Mouse (Mus musculus): ENCODE measurements around the gene Prap1. TPM values are rescaled to one million over a fixed set of nuclear protein-coding genes. Genes with fewer than 3 reads are reported as not detected.

The Prap1 gene
- polyA plus RNA-seq, 1 experiment from 2014 or later = not detected

GRCm38 (mm10) chr7:140062307-140062706, 30.9 kb upstream of the Prap1 start:
- Histone ChIP-seq H3K9me3 (no peaks in the 10 kb centered on the region), H3K36me3 (no peaks in the 10 kb centered on the region), H3K4me1 (peaks cover 19% of the 10 kb centered on the region), H3K27ac (no peak overlapping the region), H3K4me3 (no peak overlapping the region), H3K27me3 (ENCODE audit: insufficient read depth, poor library complexity, severe bottlenecking) (peaks cover 89% of the 10 kb centered on the region)
- no peak for DNase-seq (ENCODE audit: low spot score)
- 13% methylated on average over 11 of the region's 11 CpGs for WGBS

GRCm38 (mm10) chr7:140063092-140063491, 30.1 kb upstream of the Prap1 start:
- Histone ChIP-seq H3K4me1 (peaks cover 13% of the 10 kb centered on the region), H3K4me3 (no peak overlapping the region), H3K9me3 (no peaks in the 10 kb centered on the region), H3K36me3 (no peaks in the 10 kb centered on the region), H3K27ac (no peak overlapping the region), H3K27me3 (ENCODE audit: insufficient read depth, poor library complexity, severe bottlenecking) (peaks cover 86% of the 10 kb centered on the region)
- no peak for DNase-seq (ENCODE audit: low spot score)
- 20% methylated on average over 7 of the region's 7 CpGs for WGBS

GRCm38 (mm10) chr7:140067397-140067796, 25.8 kb upstream of the Prap1 start:
- Histone ChIP-seq H3K27me3 (ENCODE audit: insufficient read depth, poor library complexity, severe bottlenecking) (peaks cover 79% of the 10 kb centered on the region), H3K9me3 (no peaks in the 10 kb centered on the region), H3K4me3 (no peak overlapping the region), H3K36me3 (no peaks in the 10 kb centered on the region), H3K4me1 (peaks cover 9% of the 10 kb centered on the region), H3K27ac (no peak overlapping the region)
- WGBS = 51% methylated on average over 6 of the region's 6 CpGs
- no peak for DNase-seq (ENCODE audit: low spot score)

- WGBS = 19% methylated on average over 39 of the region's 39 CpGs
- Histone ChIP-seq H3K27me3 (ENCODE audit: insufficient read depth, poor library complexity, severe bottlenecking) (peaks cover 69% of the 10 kb centered on the region), H3K4me1 (peaks cover 9% of the 10 kb centered on the region), H3K36me3 (no peaks in the 10 kb centered on the region), H3K4me3 (peak overlapping the region; percentile 56), H3K27ac (peak overlapping the region; percentile 67), H3K9me3 (no peaks in the 10 kb centered on the region)
- no peak for DNase-seq (ENCODE audit: low spot score)
Measured at GRCm38 (mm10) chr7:140070042-140070711, 23.0 kb upstream of the Prap1 start.

GRCm38 (mm10) chr7:140077698-140078097, 15.5 kb upstream of the Prap1 start:
- no peak overlapping the region for H3K4me3 ChIP-seq
- peaks cover 61% of the 10 kb centered on the region for H3K27me3 ChIP-seq (ENCODE audit: insufficient read depth, poor library complexity, severe bottlenecking)
- H3K4me1 ChIP-seq = 0 out of 2 replicates have a peak, but pooled peaks cover 6% of the 10 kb centered on the region
- WGBS = 73% methylated on average over 6 of the region's 6 CpGs
- H3K36me3 ChIP-seq = no peaks in the 10 kb centered on the region
- DNase-seq (ENCODE audit: low spot score) = no peak
- H3K27ac ChIP-seq = no peak overlapping the region
- no peaks in the 10 kb centered on the region for H3K9me3 ChIP-seq

- Histone ChIP-seq H3K27me3 (ENCODE audit: insufficient read depth, poor library complexity, severe bottlenecking) (peaks cover 57% of the 10 kb centered on the region), H3K9me3 (no peaks in the 10 kb centered on the region), H3K27ac (no peak overlapping the region), H3K4me1 (0 out of 2 replicates have a peak, but pooled peaks cover 6% of the 10 kb centered on the region), H3K36me3 (no peaks in the 10 kb centered on the region), H3K4me3 (no peak overlapping the region)
- DNase-seq (ENCODE audit: low spot score) = no peak
- 8% methylated on average over 5 of the region's 5 CpGs for WGBS
Measured at GRCm38 (mm10) chr7:140078711-140079110, 14.5 kb upstream of the Prap1 start.

GRCm38 (mm10) chr7:140080503-140081156, 12.6 kb upstream of the Prap1 start:
- DNase-seq (ENCODE audit: low spot score) = no peak
- peak overlapping the region; percentile 30 for H3K4me3 ChIP-seq
- no peaks in the 10 kb centered on the region for H3K36me3 ChIP-seq
- H3K4me1 ChIP-seq = 0 out of 2 replicates have a peak, but pooled peaks cover 6% of the 10 kb centered on the region
- H3K27ac ChIP-seq = no peak overlapping the region
- H3K27me3 ChIP-seq (ENCODE audit: insufficient read depth, poor library complexity, severe bottlenecking) = peaks cover 58% of the 10 kb centered on the region
- H3K9me3 ChIP-seq = no peaks in the 10 kb centered on the region
- 3% methylated on average over 24 of the region's 24 CpGs for WGBS

GRCm38 (mm10) chr7:140081408-140082241, 11.6 kb upstream of the Prap1 start:
- no peak for DNase-seq (ENCODE audit: low spot score)
- no peak overlapping the region for H3K4me3 ChIP-seq
- H3K4me1 ChIP-seq = 0 out of 2 replicates have a peak, but pooled peaks cover 6% of the 10 kb centered on the region
- 18% methylated on average over 20 of the region's 20 CpGs for WGBS
- H3K36me3 ChIP-seq = no peaks in the 10 kb centered on the region
- no peaks in the 10 kb centered on the region for H3K9me3 ChIP-seq
- peaks cover 51% of the 10 kb centered on the region for H3K27me3 ChIP-seq (ENCODE audit: insufficient read depth, poor library complexity, severe bottlenecking)
- H3K27ac ChIP-seq = no peak overlapping the region

- DNase-seq (ENCODE audit: low spot score) = no peak
- Histone ChIP-seq H3K4me3 (no peak within 1 kb of the TSS), H3K27me3 (ENCODE audit: insufficient read depth, poor library complexity, severe bottlenecking) (peaks cover 51% of the 10 kb centered on the region), H3K36me3 (no peaks in the 10 kb centered on the region), H3K9me3 (no peaks in the 10 kb centered on the region), H3K4me1 (0 out of 2 replicates have a peak, but pooled peaks cover 6% of the 10 kb centered on the region), H3K27ac (no peak within 1 kb of the TSS)
- WGBS = 10% methylated on average over 18 of the region's 18 CpGs
Measured at GRCm38 (mm10) chr7:140082242-140082678, 10.9 kb upstream of the Prap1 start, which contains the start of gene Caly. Gene Caly (minus strand): TSS chr7:140082548.

GRCm38 (mm10) chr7:140090601-140091000, 2.6 kb upstream of the Prap1 start:
- Histone ChIP-seq H3K27ac (no peak overlapping the region), H3K36me3 (no peaks in the 10 kb centered on the region), H3K27me3 (ENCODE audit: insufficient read depth, poor library complexity, severe bottlenecking) (no peaks in the 10 kb centered on the region), H3K4me1 (peaks cover 8% of the 10 kb centered on the region), H3K4me3 (no peak overlapping the region), H3K9me3 (no peaks in the 10 kb centered on the region)
- 82% methylated on average over 10 of the region's 10 CpGs for WGBS
- DNase-seq (ENCODE audit: low spot score) = no peak

- no peak for DNase-seq (ENCODE audit: low spot score)
- WGBS = 48% methylated on average over 5 of the region's 5 CpGs
- Histone ChIP-seq H3K27me3 (ENCODE audit: insufficient read depth, poor library complexity, severe bottlenecking) (no peaks in the 10 kb centered on the region), H3K36me3 (peaks cover 13% of the 10 kb centered on the region; the same call in 1 of the 2 replicates), H3K27ac (no peak overlapping the region), H3K9me3 (no peaks in the 10 kb centered on the region), H3K4me3 (no peak overlapping the region), H3K4me1 (peaks cover 8% of the 10 kb centered on the region)
Measured at GRCm38 (mm10) chr7:140094954-140095353, 1.8 kb downstream of the Prap1 start.

GRCm38 (mm10) chr7:140095556-140095955, 2.4 kb downstream of the Prap1 start:
- Histone ChIP-seq H3K4me1 (peaks cover 8% of the 10 kb centered on the region), H3K4me3 (no peak overlapping the region), H3K27me3 (ENCODE audit: insufficient read depth, poor library complexity, severe bottlenecking) (peaks cover 1% of the 10 kb centered on the region; the same call in 1 of the 2 replicates), H3K36me3 (peaks cover 15% of the 10 kb centered on the region; the same call in 1 of the 2 replicates), H3K27ac (no peak overlapping the region), H3K9me3 (no peaks in the 10 kb centered on the region)
- WGBS = 48% methylated on average over 1 of the region's 1 CpGs
- no peak for DNase-seq (ENCODE audit: low spot score)

All from heart, embryonic 10.5 days (tissue).